Mouse (Mus musculus): ENCODE measurements around the gene Cd44.

DNA sequence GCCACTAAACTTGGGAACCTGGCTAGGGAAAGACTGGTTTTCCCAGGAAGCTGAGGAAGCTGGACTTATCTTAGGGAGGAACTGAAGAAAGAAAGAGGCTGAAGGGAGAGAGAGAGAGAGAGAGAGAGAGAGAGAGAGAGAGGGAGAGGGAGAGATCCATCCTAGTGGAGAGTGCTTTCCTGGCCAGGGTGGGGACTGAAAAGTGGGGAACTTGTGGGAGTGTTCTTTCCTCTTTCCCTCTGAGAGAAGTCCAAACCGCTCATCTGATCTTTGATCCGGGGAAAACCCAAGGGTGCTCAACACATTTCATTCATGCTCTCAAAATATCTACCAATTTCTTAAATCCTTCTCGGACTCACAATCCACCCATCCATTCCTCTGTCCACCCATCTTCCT lies 361 bp upstream of the Cd44 start:
- no peak for TF ChIP-seq POLR2A (IDR thresholded peaks at IDR 0.05; ENCODE audit: borderline replicate concordance, extremely low read depth, low read depth, low read length)
- no peak for TF ChIP-seq CTCF (IDR thresholded peaks at IDR 0.05; ENCODE audit: insufficient read depth, low read length)

All from lung, adult 2 months (tissue).